Mouse (Mus musculus): ENCODE results near the gene Aqr. TPM values are rescaled to one million over a fixed set of nuclear protein-coding genes. Genes with fewer than 3 reads are reported as not detected.

Gene Aqr
- total RNA-seq, 2 experiments from 2014 or later: 20.8 to 24.0 TPM

GRCm38 (mm10) chr2:114143842-114144241 is 43.0 kb downstream of the Aqr start:
- DNase-seq: no peak
- intact Hi-C loops (cut with DNase I): loop anchor here (2.0 kb wide), 1 partner anchor 277 kb away; no protein-coding TSS in a partner anchor

- intact Hi-C loops (cut with DNase I): no loop called here
- no peak for DNase-seq
Observed at GRCm38 (mm10) chr2:114136755-114137154, 50.1 kb downstream of the Aqr start.

DNA sequence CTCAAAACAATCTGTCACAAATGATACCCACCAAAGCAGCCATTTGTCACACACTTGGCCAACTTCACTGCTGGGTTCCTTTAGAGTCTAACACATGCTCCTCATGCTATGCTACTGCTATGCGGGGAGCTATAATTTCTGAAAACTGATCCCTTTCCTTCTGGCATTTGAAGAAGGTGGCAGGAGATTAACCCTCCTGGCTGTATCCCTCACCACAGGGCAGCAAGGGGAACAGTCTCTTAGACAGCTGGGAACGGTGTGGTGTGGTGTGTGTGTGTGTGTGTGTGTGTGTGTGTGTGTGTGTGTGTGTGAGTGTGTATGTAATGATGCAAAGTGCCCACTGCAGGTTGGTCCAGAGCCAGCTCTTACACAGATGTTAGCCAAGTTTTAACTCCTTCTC is 51.0 kb downstream of the Aqr start:
- DNase-seq: no peak
- intact Hi-C loops (cut with DNase I): no loop called here

- no peak for DNase-seq
- intact Hi-C loops (cut with DNase I): no loop called here
Observed at GRCm38 (mm10) chr2:114133355-114133754, 53.5 kb downstream of the Aqr start.

GRCm38 (mm10) chr2:114130657-114131056 is 56.2 kb downstream of the Aqr start:
- peak; percentile 70 to 74 for DNase-seq
- intact Hi-C loops (cut with DNase I): loop anchor here (1.0 kb wide), 1 partner anchor 73 kb away; no protein-coding TSS in a partner anchor

DNA sequence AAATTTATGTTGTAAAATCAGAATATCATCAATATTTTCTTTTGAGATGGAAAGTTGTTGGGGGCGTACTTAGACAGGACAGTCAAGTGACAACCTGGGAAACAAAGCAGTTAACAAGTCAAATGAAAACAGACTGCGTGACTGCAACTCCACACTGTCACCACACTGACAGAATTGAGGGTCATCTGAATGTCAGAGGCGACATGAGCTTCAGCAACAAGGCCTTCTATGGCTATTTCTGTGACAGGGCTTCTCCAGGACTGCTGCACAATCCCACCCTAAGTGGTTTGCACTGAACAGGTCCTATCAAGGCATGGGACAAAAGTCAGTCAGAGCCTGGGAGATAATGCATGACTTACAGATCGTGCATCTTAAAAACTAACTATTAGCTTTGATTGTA is 63.5 kb downstream of the Aqr start:
- intact Hi-C loops (cut with DNase I): no loop called here
- DNase-seq: peak; percentile 27 to 29

- intact Hi-C loops (cut with DNase I): loop anchor here (2.0 kb wide), 1 partner anchor 15 kb away; no protein-coding TSS in a partner anchor
Observed at GRCm38 (mm10) chr2:114119451-114119850, 67.4 kb downstream of the Aqr start.

GRCm38 (mm10) chr2:114117665-114118064 is 69.2 kb downstream of the Aqr start:
- DNase-seq: no peak
- intact Hi-C loops (cut with DNase I): loop anchor here (2.0 kb wide), 1 partner anchor 13 kb away; no protein-coding TSS in a partner anchor

More at GRCm38 (mm10) chr2:114119451-114119850, 67.4 kb downstream of the Aqr start:
- no peak for DNase-seq

- DNase-seq: no peak
- intact Hi-C loops (cut with DNase I): no loop called here
Observed at GRCm38 (mm10) chr2:114117235-114117634, 69.6 kb downstream of the Aqr start.

- intact Hi-C loops (cut with DNase I): no loop called here
- no peak for DNase-seq
Observed at GRCm38 (mm10) chr2:114115563-114115962, 71.3 kb downstream of the Aqr start.

GRCm38 (mm10) chr2:114107288-114108278 is 79.2 kb downstream of the Aqr start:
- DNase-seq: no peak
- intact Hi-C loops (cut with DNase I): no loop called here

DNA sequence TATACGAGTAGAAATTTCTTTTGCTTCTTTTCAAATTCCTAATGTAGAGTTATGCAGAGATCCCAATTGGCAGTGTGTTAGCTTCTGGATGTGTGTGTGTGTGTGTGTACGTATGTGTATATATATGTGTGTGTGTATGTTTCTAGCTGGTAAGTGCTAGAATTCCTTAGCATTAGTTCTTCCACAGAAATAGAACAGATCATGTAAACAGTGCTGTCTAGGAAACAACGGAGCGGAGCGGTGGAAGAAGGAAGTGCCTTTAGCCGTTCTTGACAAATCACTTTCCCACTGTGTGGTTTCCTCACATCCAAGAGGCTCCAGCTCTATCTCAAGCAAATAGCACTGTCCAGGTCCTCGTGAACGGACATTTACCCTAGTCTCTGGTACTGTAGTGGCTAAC is 80.4 kb downstream of the Aqr start:
- intact Hi-C loops (cut with DNase I): no loop called here
- DNase-seq: no peak

- DNase-seq: no peak
- intact Hi-C loops (cut with DNase I): no loop called here
Observed at GRCm38 (mm10) chr2:114102471-114102870, 84.4 kb downstream of the Aqr start.

GRCm38 (mm10) chr2:114100834-114101233 is 86.0 kb downstream of the Aqr start:
- no peak for DNase-seq
- intact Hi-C loops (cut with DNase I): no loop called here

DNA sequence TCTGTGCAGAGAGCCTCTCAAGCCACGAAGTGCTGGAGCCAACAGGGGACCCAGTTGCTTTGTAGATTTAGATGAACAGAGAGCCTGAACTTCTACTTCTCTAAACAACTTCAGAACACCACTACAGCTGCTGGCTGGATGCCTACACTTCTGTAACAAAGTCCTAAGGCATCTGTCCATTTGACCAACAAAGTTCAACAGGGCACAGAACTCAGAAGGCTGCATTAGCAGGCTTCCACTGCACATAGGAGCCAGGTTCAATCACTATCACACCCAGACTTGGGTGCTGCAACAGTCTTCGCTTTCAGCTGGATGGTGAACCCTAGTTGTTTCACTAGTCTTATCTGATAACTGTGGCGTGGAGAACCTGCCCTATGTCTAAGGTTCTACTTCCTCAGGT is 87.0 kb downstream of the Aqr start:
- DNase-seq: no peak
- intact Hi-C loops (cut with DNase I): no loop called here

DNA sequence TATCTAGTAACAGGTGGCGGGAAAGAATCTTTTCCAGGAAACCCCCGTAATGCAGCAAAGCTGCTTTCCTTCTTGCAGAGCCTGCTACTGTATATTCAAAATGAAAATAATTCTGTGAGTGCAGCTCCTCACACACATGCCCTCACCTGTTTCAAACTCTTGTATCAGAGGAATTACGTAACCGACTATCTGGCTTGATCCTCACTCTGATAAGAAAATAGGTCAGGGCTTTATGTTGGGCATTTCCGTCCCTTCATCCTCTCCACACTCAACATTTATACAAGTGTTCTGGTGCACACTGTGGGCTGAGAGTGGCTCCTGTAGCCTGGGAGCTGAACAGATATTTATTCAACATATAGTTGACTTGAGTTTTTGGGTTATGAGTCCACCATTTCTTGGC is 87.7 kb downstream of the Aqr start:
- DNase-seq: no peak
- intact Hi-C loops (cut with DNase I): no loop called here

GRCm38 (mm10) chr2:114097627-114098026 is 89.2 kb downstream of the Aqr start:
- peak in 1 of 2 experiments; percentile 41 for DNase-seq
- intact Hi-C loops (cut with DNase I): no loop called here

- DNase-seq: no peak
- intact Hi-C loops (cut with DNase I): no loop called here
Observed at GRCm38 (mm10) chr2:114096570-114096969, 90.3 kb downstream of the Aqr start.

DNA sequence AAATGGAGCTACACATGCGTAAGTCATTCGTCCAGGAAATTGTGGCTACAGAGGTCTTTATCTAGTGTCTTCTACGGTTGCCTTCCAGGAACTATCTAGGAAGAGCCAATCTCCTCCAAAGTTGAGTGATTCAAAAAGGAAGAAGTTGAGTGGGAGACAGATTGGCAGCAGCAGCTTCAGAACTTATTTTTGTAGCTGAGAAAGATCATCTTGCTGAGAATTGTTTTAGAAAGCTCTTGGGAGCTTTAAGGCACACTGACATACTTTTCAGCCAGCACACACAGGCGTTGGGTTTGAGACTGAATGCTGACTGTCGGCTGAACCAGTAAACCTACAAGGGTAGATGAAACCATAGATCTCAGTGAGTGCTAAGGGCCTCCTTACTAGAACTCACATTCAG is 91.5 kb downstream of the Aqr start:
- DNase-seq: no peak
- intact Hi-C loops (cut with DNase I): no loop called here

DNA sequence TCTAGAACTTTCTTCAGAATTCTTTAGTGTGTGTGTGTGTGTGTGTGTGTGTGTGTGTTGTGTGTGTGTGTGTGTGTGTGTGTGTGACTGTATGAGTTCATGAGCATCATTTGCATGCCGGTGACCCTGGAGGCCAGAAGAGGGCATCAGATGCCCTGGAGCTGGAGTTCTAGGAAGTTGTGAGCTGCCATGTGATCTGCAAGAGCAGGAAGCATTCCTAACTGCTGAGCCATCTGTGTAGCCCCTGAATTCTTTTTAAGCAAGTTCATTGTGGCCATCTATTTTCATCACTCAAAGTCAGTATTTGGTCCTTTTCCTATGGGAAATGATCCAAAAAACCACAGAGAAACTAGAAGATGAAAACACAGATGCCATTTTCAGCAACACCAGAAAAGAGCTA is 92.1 kb downstream of the Aqr start:
- DNase-seq: no peak
- intact Hi-C loops (cut with DNase I): no loop called here

GRCm38 (mm10) chr2:114093577-114093976 is 93.2 kb downstream of the Aqr start:
- intact Hi-C loops (cut with DNase I): no loop called here
- no peak for DNase-seq

DNA sequence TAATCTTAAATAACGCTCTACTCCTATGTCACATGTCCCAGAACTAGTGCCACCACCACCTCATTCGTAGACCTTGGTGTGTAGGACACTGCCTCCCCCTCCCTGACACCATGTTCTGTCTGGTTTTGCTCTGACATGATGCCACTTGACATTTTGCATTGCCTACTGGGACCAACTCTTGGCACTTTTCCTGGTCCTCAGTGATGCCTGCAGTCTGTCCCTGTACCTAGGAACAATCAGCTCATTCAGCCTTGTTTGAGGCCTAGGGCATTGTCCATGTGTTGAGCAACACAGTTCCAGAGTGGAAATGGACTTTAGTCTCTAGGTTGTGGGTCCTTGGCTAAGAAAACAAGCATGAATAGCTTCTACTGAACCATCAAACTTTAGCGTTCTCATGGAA is 97.0 kb downstream of the Aqr start:
- DNase-seq: no peak
- intact Hi-C loops (cut with DNase I): no loop called here
